Mouse (Mus musculus): ENCODE measurements around the gene Rpl4. TPM values are rescaled to one million over a fixed set of nuclear protein-coding genes. Genes with fewer than 3 reads are reported as not detected.
"Not testable (repeated sequence)": the region's sequence is repeated elsewhere in the genome, so short reads cannot be mapped to it uniquely, and the experiment has no call there.

Rpl4 gene
- total RNA-seq, 2 experiments from 2014 or later: 464 to 493 TPM

DNA sequence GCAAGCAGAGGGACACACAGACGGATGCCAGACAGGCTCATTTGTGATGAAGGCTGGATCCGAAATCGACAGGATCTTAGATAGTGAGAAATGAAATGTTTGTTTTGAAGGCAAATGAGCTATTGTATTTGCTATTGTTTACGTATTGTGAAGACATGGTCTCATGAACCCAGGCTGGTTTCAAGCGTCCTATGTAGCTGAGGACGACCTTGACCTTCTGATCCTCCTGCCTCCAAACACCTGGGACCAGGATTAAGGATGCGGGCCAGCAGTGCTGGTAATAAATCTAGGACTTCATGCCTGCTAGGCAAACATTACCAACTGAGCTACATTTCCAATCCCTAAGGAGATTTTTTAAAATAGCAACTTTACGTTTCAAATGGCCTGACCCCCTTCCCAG, 24.3 kb downstream of the Rpl4 start:
- no peak for DNase-seq

DNA sequence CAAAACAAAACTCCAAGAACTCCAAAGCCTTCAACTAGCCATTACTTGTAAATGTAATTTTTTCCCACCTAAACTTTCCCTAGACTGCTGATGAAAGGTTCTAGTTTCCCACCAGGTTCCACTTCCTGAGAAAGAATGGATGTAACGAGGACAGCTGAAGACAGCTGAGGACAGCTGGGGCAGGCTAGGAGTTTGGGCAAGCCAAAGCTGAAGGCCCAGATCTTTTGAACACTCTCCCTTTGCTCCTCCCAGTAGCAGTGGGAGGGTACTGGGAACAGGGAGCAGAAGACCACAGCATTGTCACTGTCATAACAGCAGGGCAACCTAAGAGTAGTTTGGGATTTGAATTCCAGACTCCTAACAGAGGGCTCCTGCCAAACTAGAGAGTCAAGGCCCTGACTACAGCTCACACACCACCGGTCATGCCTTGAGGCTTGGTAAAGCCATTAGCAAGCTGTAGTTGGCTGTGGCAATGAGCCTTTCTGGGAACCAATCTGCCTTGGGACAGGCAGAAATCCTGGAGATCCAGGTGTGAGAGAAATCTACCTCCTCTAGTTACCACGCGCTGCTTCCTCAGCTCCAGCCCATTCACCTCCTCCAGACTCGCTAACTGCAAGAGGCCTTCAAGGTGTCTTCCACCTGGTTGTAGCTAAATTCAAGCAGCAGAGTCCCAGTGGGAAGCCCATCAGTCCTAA, 25.0 kb downstream of the Rpl4 start:
- DNase-seq: no peak

DNA sequence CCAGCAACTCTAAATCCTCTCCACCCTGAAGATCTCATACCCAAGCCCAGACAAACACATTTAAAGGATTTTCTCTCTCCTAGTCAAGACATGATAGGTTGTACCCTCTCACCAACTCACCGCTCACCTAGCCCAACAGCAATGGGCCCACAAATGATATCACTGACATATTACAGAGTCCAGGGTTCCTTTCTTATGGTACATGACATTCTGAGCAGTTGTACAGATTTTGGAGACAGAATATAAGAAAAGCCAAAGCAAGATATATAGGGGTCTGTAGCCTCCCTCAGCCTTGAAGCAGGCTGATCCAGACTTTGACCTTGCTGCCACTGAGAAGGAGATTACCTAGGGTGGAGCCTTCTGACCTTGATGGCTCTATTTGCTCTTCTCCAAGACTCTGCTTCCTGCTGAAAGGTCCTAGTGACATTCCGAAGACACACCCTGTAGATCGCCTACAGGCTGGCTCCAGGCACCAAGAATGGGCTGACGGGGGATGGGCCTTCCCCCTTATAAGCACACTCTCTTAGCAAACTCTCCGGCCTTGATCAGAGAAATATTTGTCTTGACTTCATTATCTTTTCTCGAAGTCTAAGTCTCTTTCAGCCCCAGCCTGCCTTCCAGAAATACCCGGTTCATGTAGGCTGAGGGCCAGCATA, 25.7 kb downstream of the Rpl4 start:
- not testable (repeated sequence) for DNase-seq

DNA sequence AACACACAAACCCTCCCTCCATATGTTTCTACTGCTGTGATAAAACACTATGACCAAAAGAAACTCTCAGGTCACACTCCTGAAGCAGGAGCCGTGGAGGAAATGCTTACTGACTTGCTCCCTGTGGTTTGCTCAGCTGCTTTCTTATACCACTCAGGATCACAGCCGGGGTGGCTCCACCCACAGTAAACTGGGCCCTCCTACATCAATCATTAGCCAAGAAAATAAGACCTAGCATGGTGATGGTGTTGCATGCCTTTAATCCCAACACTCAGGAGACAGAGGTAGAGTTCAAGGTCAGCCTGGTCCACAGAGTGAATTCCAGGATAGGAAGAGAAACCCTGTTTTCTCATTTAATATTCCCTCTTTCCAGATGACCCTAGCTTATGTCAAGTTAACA, 26.7 kb downstream of the Rpl4 start:
- DNase-seq: no peak

GRCm38 (mm10) chr9:64202331-64202730, 29.2 kb downstream of the Rpl4 start:
- no peak for DNase-seq

DNA sequence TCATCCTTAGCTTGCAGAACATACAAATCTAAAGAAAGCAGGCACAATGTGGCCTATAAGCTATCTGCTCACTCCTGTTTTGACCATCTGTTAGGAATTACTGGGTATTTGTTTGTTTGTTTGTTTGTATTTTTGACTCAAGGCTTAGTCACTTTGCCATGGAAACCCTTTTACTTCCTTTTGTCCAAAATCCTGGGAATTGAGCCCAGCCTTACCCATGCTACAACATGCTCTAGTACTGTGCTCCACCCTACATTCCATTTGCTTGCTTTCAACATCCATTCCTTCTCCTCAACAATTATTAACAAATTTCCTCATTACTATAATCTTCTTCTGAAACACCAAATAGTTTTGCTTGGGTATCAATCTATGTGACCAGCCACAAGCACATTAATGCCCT, 29.7 kb downstream of the Rpl4 start:
- no peak for DNase-seq

DNA sequence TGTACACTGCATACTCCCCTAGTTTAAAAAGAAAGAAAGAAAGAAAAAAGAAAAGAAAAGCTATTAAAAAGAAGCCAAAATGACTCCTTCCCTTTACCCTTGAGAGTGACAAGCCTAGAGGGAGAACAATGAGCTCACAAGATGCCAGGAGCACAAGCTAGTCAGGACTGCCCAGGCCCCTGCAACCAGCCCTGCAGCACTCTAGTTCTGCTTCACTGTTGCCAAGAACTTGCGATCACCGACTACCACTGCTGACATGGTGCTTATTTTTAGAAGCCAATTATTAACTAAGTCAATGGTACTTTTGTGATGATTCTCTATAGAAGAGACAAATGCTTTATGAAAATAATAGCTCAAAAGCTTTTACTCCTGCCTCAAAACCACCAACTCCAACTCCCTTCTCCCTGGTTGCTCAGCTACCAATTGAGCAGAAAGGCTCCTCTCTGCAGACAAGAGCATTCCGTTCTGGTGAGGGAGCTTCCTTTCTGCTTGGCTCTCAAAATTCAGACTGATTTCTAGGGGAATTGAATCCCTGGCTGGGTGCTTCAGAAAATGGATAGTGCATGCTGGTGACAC, 34.4 kb downstream of the Rpl4 start:
- peak; percentile 17 to 38 for DNase-seq

- no peak for DNase-seq
Measured at GRCm38 (mm10) chr9:64214452-64214851, 41.3 kb downstream of the Rpl4 start.

GRCm38 (mm10) chr9:64216090-64216489, 42.9 kb downstream of the Rpl4 start:
- no peak for DNase-seq

GRCm38 (mm10) chr9:64216641-64217040, 43.5 kb downstream of the Rpl4 start:
- no peak for DNase-seq

DNA sequence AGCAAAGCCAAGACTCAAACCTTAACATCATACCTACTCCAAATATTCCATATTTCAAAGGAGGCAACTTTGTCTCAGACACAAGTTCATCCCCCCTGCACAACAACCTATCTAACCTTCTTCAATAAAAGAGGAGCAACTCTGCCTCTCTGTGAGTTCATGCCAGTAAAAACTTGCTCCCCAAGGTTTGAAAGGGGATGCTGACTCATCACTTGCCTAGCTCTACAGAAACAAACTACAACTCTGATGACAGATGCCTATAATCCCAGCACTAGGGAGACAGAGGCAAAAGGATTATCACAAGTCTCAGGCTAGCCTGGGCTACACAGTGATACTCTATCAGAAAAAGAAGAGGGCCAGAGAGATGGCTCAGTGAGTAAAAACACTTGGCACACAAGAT, 44.7 kb downstream of the Rpl4 start:
- no peak for DNase-seq

DNA sequence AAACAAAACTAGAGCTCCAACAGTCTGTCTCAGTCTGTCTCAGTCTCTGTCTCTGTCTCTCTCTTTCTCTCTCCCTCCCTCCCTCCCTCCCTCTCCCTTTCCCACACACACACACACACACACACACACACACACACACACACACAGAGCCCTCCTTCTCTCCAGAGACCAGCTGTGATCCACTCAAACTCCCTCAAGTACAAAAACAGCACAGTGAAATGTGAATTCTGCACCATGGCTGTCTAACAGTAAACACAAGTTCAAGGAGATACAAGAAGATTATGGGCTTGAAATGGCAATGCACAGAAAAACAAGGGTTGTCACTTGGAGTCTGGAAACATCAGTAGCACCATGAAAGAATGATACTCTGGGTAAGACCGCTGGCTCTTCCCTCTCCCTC, 46.1 kb downstream of the Rpl4 start:
- DNase-seq: no peak

DNA sequence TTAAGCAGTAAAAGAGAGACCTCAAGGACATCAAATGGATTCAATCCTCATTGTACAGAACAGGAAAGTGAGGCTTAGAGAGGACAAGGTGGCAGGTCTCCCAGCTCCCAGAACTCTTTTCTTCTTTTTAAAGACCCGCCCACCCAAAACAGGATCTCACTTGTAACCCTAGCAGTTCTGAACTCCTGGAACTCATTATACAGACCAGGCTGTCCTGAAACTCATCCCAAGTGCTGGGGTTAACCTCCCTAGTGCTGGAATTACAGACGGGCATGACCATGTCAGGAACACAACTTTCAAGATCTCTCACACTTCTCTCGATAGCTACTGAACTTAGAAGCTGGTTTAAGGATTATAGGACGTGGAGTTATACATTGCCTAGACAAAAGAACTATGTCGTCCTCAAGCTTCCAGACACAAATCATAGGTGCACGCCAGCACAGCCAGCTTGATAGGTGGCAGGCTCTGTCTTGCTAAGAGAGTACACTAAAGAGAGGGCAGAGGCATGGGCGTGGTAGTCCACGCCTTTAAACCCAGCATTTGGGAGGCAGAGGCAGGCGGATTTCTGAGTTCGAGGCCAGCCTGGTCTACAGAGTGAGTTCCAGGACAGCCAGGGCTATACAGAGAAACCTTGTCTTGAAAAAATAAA, 46.7 kb downstream of the Rpl4 start:
- no peak for DNase-seq

- no peak for DNase-seq
Measured at GRCm38 (mm10) chr9:64220603-64221002, 47.4 kb downstream of the Rpl4 start.

GRCm38 (mm10) chr9:64221480-64221879, 48.3 kb downstream of the Rpl4 start:
- no peak for DNase-seq

- no peak for DNase-seq
Measured at GRCm38 (mm10) chr9:64222098-64222497, 48.9 kb downstream of the Rpl4 start.

- DNase-seq: no peak
Measured at GRCm38 (mm10) chr9:64225805-64226204, 52.6 kb downstream of the Rpl4 start.

DNA sequence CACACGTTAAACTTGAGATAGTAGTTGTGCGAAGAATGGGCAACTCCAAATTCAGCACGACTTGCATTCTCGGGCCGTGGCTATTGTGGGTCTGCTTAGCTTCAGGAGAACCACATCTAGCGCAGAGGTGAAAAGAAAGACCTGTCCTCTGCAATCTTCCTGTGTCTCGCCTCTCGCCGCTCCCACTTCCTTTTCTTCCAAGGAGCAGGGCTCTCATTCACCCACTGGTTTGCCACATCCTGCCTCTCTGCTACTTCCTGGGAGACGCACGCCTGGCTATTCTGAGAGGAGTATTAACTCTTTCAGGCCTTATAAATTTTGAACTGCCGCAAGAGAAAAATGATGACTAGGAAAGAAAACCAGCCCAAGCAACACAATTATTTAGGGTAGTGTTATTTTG, 54.6 kb downstream of the Rpl4 start:
- peak; percentile 14 to 21 for DNase-seq

Small RNA genes within 50 kb of the gene (microRNA-seq; reads per million reads assigned to microRNA genes)
- 0 reads per million in 2 experiments for gene Gm24106

Other genes starting within 250 kb of the Rpl4 start
- 10 to 100 TPM in 1 of 2 experiments, 1 to 10 TPM in 1; 9.0 to 11.3 TPM for gene Smad6, start 151.3 kb upstream of the Rpl4 start, total RNA-seq (2021)
- not detected for gene Lctl, start 56.2 kb upstream of the Rpl4 start, total RNA-seq (2021)
- gene Zwilch, start 271 bp upstream of the Rpl4 start, total RNA-seq (2021): under 1 TPM; 0.64 to 0.99 TPM
- 10 to 100 TPM; 20.2 to 23.9 TPM for gene Snapc5, start 5.9 kb downstream of the Rpl4 start, total RNA-seq (2021)
- 1 to 10 TPM; 3.0 to 3.5 TPM for gene Uchl4, start 61.8 kb downstream of the Rpl4 start, total RNA-seq (2021)
- 10 to 100 TPM; 50.1 to 51.8 TPM for gene Map2k1, start 80.3 kb downstream of the Rpl4 start, total RNA-seq (2021)
- gene Tipin, start 108.2 kb downstream of the Rpl4 start, total RNA-seq (2021): 10 to 100 TPM in 1 of 2 experiments, 1 to 10 TPM in 1; 9.6 to 12.3 TPM
- 10 to 100 TPM; 25.0 to 30.6 TPM for gene Dis3l, start 167.9 kb downstream of the Rpl4 start, total RNA-seq (2021)
- 1 to 10 TPM; 1.2 to 1.6 TPM for gene Megf11, start 212.3 kb downstream of the Rpl4 start, total RNA-seq (2021)

Measured in heart, adult 18-20 months (tissue).